Mouse (Mus musculus) liver, postnatal 0 days (tissue): ENCODE measurements around the gene Lrfn2.

Experiments used
- CTCF ChIP-seq: sonication (generic); IDR thresholded peaks from 2 replicates; pipeline ENCODE4 v1.5.1; 2016; ENCODE audit warnings: antibody characterized with exemption, low read depth
- EP300 ChIP-seq: IDR thresholded peaks from 2 replicates; pipeline ENCODE4 v1.6.1; 2016; ENCODE audit warnings: antibody characterized with exemption, low read depth, mild to moderate bottlenecking

GRCm38 (mm10) chr17:48973394-48973793, 41.2 kb downstream of the Lrfn2 start:
- TF ChIP-seq CTCF: no peak
- no peak for TF ChIP-seq EP300
